Mouse (Mus musculus) lung, postnatal 0 days (tissue): Measurements from ENCODE around the gene Wdfy2.

Source experiments
- CTCF ChIP-seq: IDR thresholded peaks from 2 replicates; pipeline ENCODE4 v1.5.1; 2016; ENCODE audit warnings: antibody characterized with exemption, mild to moderate bottlenecking
- EP300 ChIP-seq: IDR thresholded peaks from 2 replicates; pipeline ENCODE4 v1.6.1; 2016; ENCODE audit warnings: antibody characterized with exemption, mild to moderate bottlenecking, control low read depth

DNA sequence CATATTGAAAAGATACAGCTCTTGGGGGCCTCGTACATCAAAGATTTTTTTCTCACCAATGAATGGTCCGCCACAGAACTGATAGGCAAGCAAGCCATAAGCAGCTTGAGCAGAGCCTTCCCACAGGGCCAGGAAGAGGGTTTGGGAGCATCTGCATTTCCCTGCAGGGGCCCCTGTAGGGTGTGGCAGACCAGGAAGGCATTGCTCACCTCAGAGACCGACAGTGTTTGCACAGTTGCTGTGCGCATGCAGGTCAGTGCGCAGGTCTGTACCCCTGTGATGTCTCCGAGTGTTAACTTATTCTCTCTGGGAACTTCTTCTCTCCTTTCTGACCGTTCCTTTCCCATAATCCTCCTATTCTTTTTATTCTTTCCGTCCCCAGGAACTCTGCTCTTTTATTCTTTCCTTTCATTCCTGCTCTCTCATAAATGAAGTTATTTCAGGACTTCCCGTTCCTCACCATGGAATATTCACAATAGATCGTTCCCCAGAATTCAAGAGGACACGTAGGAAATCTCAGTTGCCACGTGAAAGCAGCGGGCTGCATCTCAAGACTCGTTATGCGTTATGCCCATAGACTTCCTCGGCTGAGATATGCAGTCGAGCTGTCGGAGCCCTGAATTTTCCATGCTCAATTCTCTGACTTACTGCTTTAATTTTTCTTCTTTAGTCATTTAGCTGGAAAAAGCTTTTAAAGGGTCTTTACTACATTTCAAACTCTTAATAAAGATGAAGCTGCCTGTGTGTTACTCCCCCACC lies 17.8 kb downstream of the Wdfy2 start:
- TF ChIP-seq EP300, result no peak
- no peak for TF ChIP-seq CTCF
